Mouse (Mus musculus) ES-Bruce4 (cell line): ENCODE data around the gene Ski. TPM values are rescaled to one million over a fixed set of nuclear protein-coding genes. Genes with fewer than 3 reads are reported as not detected.

Experiments
- H3K27ac ChIP-seq: 2 replicates; pipeline ENCODE4 v1.5.1; 2012; ENCODE audit warnings: low read length, inconsistent platforms; ENCODE audit not compliant: insufficient read depth
- H3K27me3 ChIP-seq: 2 replicates; pipeline ENCODE4 v1.6.1; 2012; ENCODE audit warnings: mild to moderate bottlenecking, low read length, inconsistent platforms; ENCODE audit not compliant: control insufficient read depth, poor library complexity, insufficient read depth, severe bottlenecking
- H3K36me3 ChIP-seq: 2 replicates; pipeline ENCODE4 v1.6.1; 2012; ENCODE audit warnings: inconsistent platforms, mild to moderate bottlenecking, low read length, moderate library complexity; ENCODE audit not compliant: control insufficient read depth, poor library complexity, insufficient read depth, severe bottlenecking
- H3K4me1 ChIP-seq: one replicate; pipeline ENCODE4 v1.8.1; 2011; ENCODE audit warnings: low read length; ENCODE audit not compliant: control insufficient read depth, insufficient read depth
- H3K4me3 ChIP-seq: 2 replicates; pipeline ENCODE4 v1.5.1; 2011; ENCODE audit warnings: low read depth, mild to moderate bottlenecking, low read length
- H3K9ac ChIP-seq: 2 replicates; pipeline ENCODE4 v1.6.1; 2012; ENCODE audit warnings: low read depth, mild to moderate bottlenecking, inconsistent platforms; ENCODE audit not compliant: poor library complexity, severe bottlenecking
- H3K9me3 ChIP-seq: replicated peaks from 2 replicates; pipeline ENCODE4 v1.6.1; 2012; ENCODE audit warnings: mild to moderate bottlenecking, low read length, inconsistent platforms; ENCODE audit not compliant: control insufficient read depth, poor library complexity, insufficient read depth, severe bottlenecking
- CTCF ChIP-seq: IDR thresholded peaks from one replicate; pipeline ENCODE4 v1.8.1; 2011; ENCODE audit warnings: low read depth, low read length
- EP300 ChIP-seq: IDR thresholded peaks from 2 replicates; pipeline ENCODE4 v1.6.1; 2011; ENCODE audit warnings: low read depth, low read length; ENCODE audit not compliant: insufficient read depth
- POLR2A ChIP-seq: IDR thresholded peaks from one replicate; pipeline ENCODE4 v1.8.1; 2011; ENCODE audit warnings: low read length; ENCODE audit not compliant: insufficient read depth
- polyA plus RNA-seq: library from polyadenylated mRNA; stranded (reverse); fragments of >200 nt; gene quantifications from 2 replicates; pipeline ENCODE4 v1.2.4, GENCODE M21; 2011; ENCODE audit warnings: low read depth; ENCODE audit not compliant: missing spikeins, insufficient read depth, insufficient read length

Ski gene
- polyA plus RNA-seq, 1 experiment: 67.2 TPM

DNA sequence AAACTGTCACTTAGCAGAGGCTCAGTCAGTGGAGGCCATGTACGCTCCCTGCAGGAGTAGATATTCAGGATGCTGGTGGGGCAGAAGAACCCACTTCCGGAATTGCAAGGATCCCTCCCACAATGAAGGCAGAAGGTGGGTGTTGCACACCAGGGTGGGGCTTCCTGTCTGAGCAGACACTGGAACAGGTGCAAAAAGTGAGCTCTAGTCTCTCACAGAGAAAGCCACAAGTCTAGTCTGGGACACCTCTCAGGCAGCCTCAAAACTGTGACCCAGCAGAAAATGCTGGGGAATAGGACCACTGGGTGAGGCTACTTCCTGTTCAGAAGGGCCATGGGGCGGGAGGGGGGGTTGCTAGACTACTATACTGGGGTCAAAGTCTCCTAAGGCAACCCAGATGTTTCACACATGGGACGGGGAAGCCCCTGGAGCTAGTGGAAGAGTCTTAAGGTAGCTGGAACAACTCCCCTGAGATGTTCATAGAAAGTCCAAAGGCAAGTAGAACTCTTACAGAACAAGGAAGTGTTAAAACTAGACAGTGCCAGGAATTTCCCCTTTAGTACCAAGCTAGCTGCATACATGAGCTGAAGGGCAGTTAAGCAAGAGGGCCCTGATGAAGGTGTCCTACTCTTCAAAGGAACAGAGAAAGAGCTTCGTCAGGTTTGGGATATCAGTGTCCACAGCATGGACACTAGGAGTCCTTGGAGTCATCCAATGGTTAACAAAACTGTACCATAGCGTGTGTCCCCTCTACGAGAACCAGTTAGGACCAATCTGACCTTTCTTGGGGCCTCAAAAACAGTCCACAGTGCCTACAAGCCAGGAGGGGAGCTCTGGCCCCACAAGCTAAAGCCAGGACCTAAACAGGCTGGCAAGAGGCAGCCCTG, 59.7 kb downstream of the Ski start:
- Histone ChIP-seq H3K27me3 (no peaks in the 10 kb centered on the region), H3K9ac (no peak overlapping the region), H3K4me3 (no peak overlapping the region), H3K36me3 (peaks cover 4% of the 10 kb centered on the region; the same call in 1 of the 2 replicates), H3K27ac (peak overlapping the region; percentile 92), H3K9me3 (no peaks in the 10 kb centered on the region), H3K4me1 (peaks cover 19% of the 10 kb centered on the region)
- TF ChIP-seq CTCF: no peak
- TF ChIP-seq EP300: peak; percentile 93

- H3K4me1 ChIP-seq: peaks cover 17% of the 10 kb centered on the region
- H3K27ac ChIP-seq: no peak overlapping the region
- H3K9ac ChIP-seq: no peak overlapping the region
- no peaks in the 10 kb centered on the region for H3K9me3 ChIP-seq
- H3K36me3 ChIP-seq: peaks cover 4% of the 10 kb centered on the region; the same call in 1 of the 2 replicates
- H3K27me3 ChIP-seq: no peaks in the 10 kb centered on the region
- TF ChIP-seq POLR2A (no peak), EP300 (no peak), CTCF (no peak)
- H3K4me3 ChIP-seq: no peak overlapping the region
These were observed 63.9 kb downstream of the Ski start for GRCm38 (mm10) chr4:155158543-155158917.

- H3K27me3 ChIP-seq: no peaks in the 10 kb centered on the region
- H3K4me1 ChIP-seq: peaks cover 17% of the 10 kb centered on the region
- TF ChIP-seq POLR2A (no peak), CTCF (no peak), EP300 (no peak)
- no peaks in the 10 kb centered on the region for H3K9me3 ChIP-seq
- no peak overlapping the region for H3K9ac ChIP-seq
- H3K27ac ChIP-seq: no peak overlapping the region
- peaks cover 4% of the 10 kb centered on the region; the same call in 1 of the 2 replicates for H3K36me3 ChIP-seq
- H3K4me3 ChIP-seq: no peak overlapping the region
These were observed 64.4 kb downstream of the Ski start for GRCm38 (mm10) chr4:155157871-155158542.

DNA sequence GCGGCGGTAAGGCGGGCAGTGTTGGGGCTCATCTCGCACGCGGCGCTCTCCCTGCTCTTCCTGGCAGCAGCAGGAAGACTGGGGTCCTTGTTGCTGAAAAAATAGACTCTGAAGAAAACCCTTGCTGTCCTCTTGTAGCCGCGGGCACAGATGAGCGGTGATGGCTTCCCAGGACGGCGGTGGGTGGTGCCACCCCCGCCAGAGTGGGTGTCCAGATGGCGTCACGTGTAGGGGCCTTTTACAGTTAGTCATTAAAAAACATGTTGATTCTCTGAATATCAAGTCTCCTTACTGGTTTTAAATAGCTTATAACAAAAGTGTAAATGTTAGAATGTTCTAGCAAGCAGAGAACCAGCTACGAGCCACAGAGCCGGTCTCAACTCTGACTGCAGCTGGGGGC, 65.7 kb downstream of the Ski start:
- Histone ChIP-seq H3K27me3 (no peaks in the 10 kb centered on the region), H3K27ac (no peak overlapping the region), H3K36me3 (peaks cover 4% of the 10 kb centered on the region; the same call in 1 of the 2 replicates), H3K9ac (no peak overlapping the region), H3K4me3 (no peak overlapping the region), H3K9me3 (no peaks in the 10 kb centered on the region), H3K4me1 (peaks cover 17% of the 10 kb centered on the region)
- TF ChIP-seq CTCF: no peak
- TF ChIP-seq EP300: no peak
- TF ChIP-seq POLR2A: no peak

- H3K9me3 ChIP-seq: no peaks in the 10 kb centered on the region
- no peak for TF ChIP-seq CTCF
- TF ChIP-seq EP300: no peak
- no peak for TF ChIP-seq POLR2A
- H3K4me3 ChIP-seq: no peak overlapping the region
- no peak overlapping the region for H3K9ac ChIP-seq
- no peaks in the 10 kb centered on the region for H3K27me3 ChIP-seq
- H3K36me3 ChIP-seq: peaks cover 4% of the 10 kb centered on the region; the same call in 1 of the 2 replicates
- peaks cover 16% of the 10 kb centered on the region for H3K4me1 ChIP-seq
- H3K27ac ChIP-seq: no peak overlapping the region
These were observed 67.4 kb downstream of the Ski start for GRCm38 (mm10) chr4:155154986-155155385.

- TF ChIP-seq CTCF: no peak
- no peak for TF ChIP-seq EP300
- TF ChIP-seq POLR2A: no peak
- no peak overlapping the region for H3K27ac ChIP-seq
- H3K27me3 ChIP-seq: no peaks in the 10 kb centered on the region
- H3K4me1 ChIP-seq: peaks cover 11% of the 10 kb centered on the region
- H3K4me3 ChIP-seq: no peak overlapping the region
- no peaks in the 10 kb centered on the region for H3K36me3 ChIP-seq
- H3K9ac ChIP-seq: no peak overlapping the region
- no peaks in the 10 kb centered on the region for H3K9me3 ChIP-seq
These were observed 68.9 kb downstream of the Ski start for GRCm38 (mm10) chr4:155153389-155154072.
